Mouse (Mus musculus): ENCODE measurements around the gene Snapc4. TPM values are rescaled to one million over a fixed set of nuclear protein-coding genes. Genes with fewer than 3 reads are reported as not detected.
A peak's percentile ranks its signal among the peaks of the same experiment; 100 is the strongest.

Snapc4 gene
- total RNA-seq (2014; fragmentation: Nextera tagmentation) (23.4 and 56.4 TPM in 2 replicates), total RNA-seq (2017) (25.9 and 46.0 TPM in 2 replicates)

GRCm38 (mm10) chr2:26380131-26380771 is at the start of gene Snapc4:
Gene Snapc4, minus strand, starts transcription at chr2:26380653.
- ATAC-seq (replicated peaks; ENCODE audit: poor library complexity, severe bottlenecking), result peak; percentile 95

- ATAC-seq (replicated peaks; ENCODE audit: poor library complexity, severe bottlenecking), result no peak
Observed at GRCm38 (mm10) chr2:26429851-26430250, 49.4 kb upstream of the Snapc4 start.

- ATAC-seq (replicated peaks; ENCODE audit: poor library complexity, severe bottlenecking), result no peak
Observed at GRCm38 (mm10) chr2:26424541-26424940, 44.1 kb upstream of the Snapc4 start.

- no peak for ATAC-seq (replicated peaks; ENCODE audit: poor library complexity, severe bottlenecking)
Observed at GRCm38 (mm10) chr2:26423086-26423485, 42.6 kb upstream of the Snapc4 start.

- ATAC-seq (replicated peaks; ENCODE audit: poor library complexity, severe bottlenecking), result no peak
Observed at GRCm38 (mm10) chr2:26421969-26422368, 41.5 kb upstream of the Snapc4 start.

- no peak for ATAC-seq (replicated peaks; ENCODE audit: poor library complexity, severe bottlenecking)
Observed at GRCm38 (mm10) chr2:26418120-26418519, 37.7 kb upstream of the Snapc4 start.

GRCm38 (mm10) chr2:26417066-26417465 is 36.6 kb upstream of the Snapc4 start:
- no peak for ATAC-seq (replicated peaks; ENCODE audit: poor library complexity, severe bottlenecking)

- ATAC-seq (replicated peaks; ENCODE audit: poor library complexity, severe bottlenecking), result no peak
Observed at GRCm38 (mm10) chr2:26410931-26411411, 30.5 kb upstream of the Snapc4 start.

GRCm38 (mm10) chr2:26410091-26410490 is 29.6 kb upstream of the Snapc4 start:
- ATAC-seq (replicated peaks; ENCODE audit: poor library complexity, severe bottlenecking), result no peak

- ATAC-seq (replicated peaks; ENCODE audit: poor library complexity, severe bottlenecking), result no peak
Observed at GRCm38 (mm10) chr2:26409362-26409761, 28.9 kb upstream of the Snapc4 start.

GRCm38 (mm10) chr2:26408515-26409356 is 28.3 kb upstream of the Snapc4 start, which contains the start of gene Inpp5e:
Gene Inpp5e, minus strand, starts transcription at chr2:26409203.
- peak; percentile 95 for ATAC-seq (replicated peaks; ENCODE audit: poor library complexity, severe bottlenecking)

GRCm38 (mm10) chr2:26403306-26403705 is 22.9 kb upstream of the Snapc4 start:
- no peak for ATAC-seq (replicated peaks; ENCODE audit: poor library complexity, severe bottlenecking)

GRCm38 (mm10) chr2:26402265-26402664 is 21.8 kb upstream of the Snapc4 start:
- no peak for ATAC-seq (replicated peaks; ENCODE audit: poor library complexity, severe bottlenecking)

GRCm38 (mm10) chr2:26401023-26401422 is 20.6 kb upstream of the Snapc4 start:
- no peak for ATAC-seq (replicated peaks; ENCODE audit: poor library complexity, severe bottlenecking)

GRCm38 (mm10) chr2:26400296-26400695 is 19.8 kb upstream of the Snapc4 start:
- ATAC-seq (replicated peaks; ENCODE audit: poor library complexity, severe bottlenecking), result no peak

GRCm38 (mm10) chr2:26399647-26400046 is 19.2 kb upstream of the Snapc4 start:
- ATAC-seq (replicated peaks; ENCODE audit: poor library complexity, severe bottlenecking), result no peak

- no peak for ATAC-seq (replicated peaks; ENCODE audit: poor library complexity, severe bottlenecking)
Observed at GRCm38 (mm10) chr2:26398978-26399377, 18.5 kb upstream of the Snapc4 start.

- ATAC-seq (replicated peaks; ENCODE audit: poor library complexity, severe bottlenecking), result no peak
Observed at GRCm38 (mm10) chr2:26391617-26392016, 11.2 kb upstream of the Snapc4 start.

- ATAC-seq (replicated peaks; ENCODE audit: poor library complexity, severe bottlenecking), result no peak
Observed at GRCm38 (mm10) chr2:26390954-26391353, 10.5 kb upstream of the Snapc4 start.

- ATAC-seq (replicated peaks; ENCODE audit: poor library complexity, severe bottlenecking), result peak; percentile 88
Observed at GRCm38 (mm10) chr2:26389154-26389690, 8.8 kb upstream of the Snapc4 start, which contains the start of the genes Entr1 and Pmpca. Gene Entr1, minus strand, starts transcription at chr2:26389316. Gene Pmpca, plus strand, starts transcription at chr2:26389339.

- ATAC-seq (replicated peaks; ENCODE audit: poor library complexity, severe bottlenecking), result no peak
Observed at GRCm38 (mm10) chr2:26388682-26389153, 8.3 kb upstream of the Snapc4 start.

Data from granulocyte monocyte progenitor cell, adult 5-6 weeks (primary cell).